Mouse (Mus musculus) hematopoietic multipotent progenitor cell, adult 10-12 weeks (in vitro differentiated cells): Measurements from ENCODE around the gene Rnaseh2b. TPM values are rescaled to one million over a fixed set of nuclear protein-coding genes. Genes with fewer than 3 reads are reported as not detected.

ENCODE experiments used
- polyA plus RNA-seq: library from polyadenylated mRNA; stranded (reverse); fragments of >175 nt; gene quantifications from 2 replicates; pipeline ENCODE4 v1.2.3, GENCODE M21; 2012; ENCODE audit warnings: low replicate concordance

Rnaseh2b gene
- 2.9 and 5.4 TPM in 2 replicates for polyA plus RNA-seq

GRCm38 (mm10) chr14:62292488-62293339, at the start of gene Rnaseh2b, which contains the start of gene Dleu7:
Gene Rnaseh2b (plus strand): TSS chr14:62292589.
Gene Dleu7 (minus strand): TSS chr14:62293047.

Other genes with a start within 250 kb of the Rnaseh2b start
- gene Dleu7, start 458 bp downstream of the Rnaseh2b start, polyA plus RNA-seq, result 0.26 TPM in 1 of 2 replicates, not detected in the other
- gene Gucy1b2, start 163.7 kb downstream of the Rnaseh2b start, polyA plus RNA-seq, result not detected in 2 replicates